Mouse (Mus musculus) midbrain, embryonic 15.5 days (tissue): ENCODE data around the gene Gm42674. TPM values are rescaled to one million over a fixed set of nuclear protein-coding genes. Genes with fewer than 3 reads are reported as not detected.

Source experiments
- polyA plus RNA-seq: library from polyadenylated mRNA; unstranded; fragments of >200 nt; fragmentation: Nextera tagmentation; extraction: Ambion mirVana; gene quantifications from 2 replicates; pipeline ENCODE4 v1.2.1, GENCODE M21; 2015

Gene Gm42674
- polyA plus RNA-seq, 1 experiment from 2014 or later = not detected

Other genes with a start within 250 kb of the Gm42674 start
- 35.1 and 38.6 TPM in 2 replicates for gene Slc27a3, start 212.0 kb upstream of the Gm42674 start, polyA plus RNA-seq
- gene Ints3, start 168.3 kb upstream of the Gm42674 start, polyA plus RNA-seq = 37.8 and 39.2 TPM in 2 replicates
- gene Npr1, start 136.0 kb upstream of the Gm42674 start, polyA plus RNA-seq = 2.7 and 3.0 TPM in 2 replicates
- gene Ilf2, start 125.8 kb upstream of the Gm42674 start, polyA plus RNA-seq = 263 and 264 TPM in 2 replicates
- gene Snapin, start 110.9 kb upstream of the Gm42674 start, polyA plus RNA-seq = 83.4 and 89.2 TPM in 2 replicates
- 184 and 185 TPM in 2 replicates for gene Chtop, start 92.4 kb upstream of the Gm42674 start, polyA plus RNA-seq
- 11.5 and 13.4 TPM in 2 replicates for gene S100a1, start 87.5 kb upstream of the Gm42674 start, polyA plus RNA-seq
- gene S100a13, start 87.5 kb upstream of the Gm42674 start, polyA plus RNA-seq = 7.0 and 7.4 TPM in 2 replicates
- 0.40 TPM in 1 of 2 replicates, not detected in the other for gene S100a14, start 75.0 kb upstream of the Gm42674 start, polyA plus RNA-seq
- gene S100a16, start 64.7 kb upstream of the Gm42674 start, polyA plus RNA-seq = 32.3 and 35.2 TPM in 2 replicates
- 0.19 TPM in 1 of 2 replicates, not detected in the other for gene S100a3, start 41.3 kb upstream of the Gm42674 start, polyA plus RNA-seq
- not detected in 2 replicates for gene S100a2, start 11.7 kb upstream of the Gm42674 start, polyA plus RNA-seq
- 0.52 and 0.78 TPM in 2 replicates for gene S100a4, start 1.9 kb downstream of the Gm42674 start, polyA plus RNA-seq
- gene S100a5, start 6.6 kb downstream of the Gm42674 start, polyA plus RNA-seq = not detected in 2 replicates
- gene S100a6, start 11.0 kb downstream of the Gm42674 start, polyA plus RNA-seq = 18.4 and 25.6 TPM in 2 replicates
- gene S100a7a, start 52.1 kb downstream of the Gm42674 start, polyA plus RNA-seq = not detected in 2 replicates
- 1.7 and 14.5 TPM in 2 replicates for gene S100a8, start 67.1 kb downstream of the Gm42674 start, polyA plus RNA-seq
- 2.1 and 11.5 TPM in 2 replicates for gene S100a9, start 93.8 kb downstream of the Gm42674 start, polyA plus RNA-seq
- gene Pglyrp4, start 125.0 kb downstream of the Gm42674 start, polyA plus RNA-seq = not detected in 2 replicates
- not detected in 2 replicates for gene Gm5849, start 176.0 kb downstream of the Gm42674 start, polyA plus RNA-seq